Mouse (Mus musculus): ENCODE data around the gene Mypn.

Gene Mypn

DNA sequence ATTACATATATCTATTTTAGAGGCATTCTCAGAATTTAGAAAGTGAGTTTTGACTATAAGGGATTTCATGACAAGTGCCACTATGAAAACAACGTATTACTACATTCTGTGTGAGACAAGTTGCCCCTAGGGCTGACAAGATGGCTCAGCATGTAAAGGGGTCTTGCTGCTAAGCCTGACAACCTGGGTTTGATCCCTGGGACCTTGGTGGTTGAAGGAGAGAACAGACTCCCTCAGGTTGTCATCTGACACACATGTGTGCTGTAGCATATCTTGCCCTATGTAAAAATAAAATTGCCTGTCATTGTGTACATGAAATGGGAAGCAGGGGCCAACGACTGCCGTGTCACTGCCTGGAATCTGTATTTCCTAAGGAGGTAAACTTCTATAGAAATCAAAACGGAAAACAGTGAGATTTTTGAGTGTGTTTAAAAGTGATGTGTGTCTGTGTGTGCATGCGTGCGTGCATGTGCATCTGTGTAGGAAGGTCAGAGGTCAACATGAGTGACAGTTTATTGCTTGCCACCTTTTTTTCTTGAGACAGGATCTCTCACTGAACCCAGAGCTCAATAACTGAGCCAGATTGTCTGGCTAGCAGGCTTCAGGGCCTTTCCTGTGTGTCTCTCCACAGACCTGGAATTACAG is 89.9 kb downstream of the Mypn start:
- no peak for DNase-seq (ENCODE audit: extremely low read depth, low read depth)

DNA sequence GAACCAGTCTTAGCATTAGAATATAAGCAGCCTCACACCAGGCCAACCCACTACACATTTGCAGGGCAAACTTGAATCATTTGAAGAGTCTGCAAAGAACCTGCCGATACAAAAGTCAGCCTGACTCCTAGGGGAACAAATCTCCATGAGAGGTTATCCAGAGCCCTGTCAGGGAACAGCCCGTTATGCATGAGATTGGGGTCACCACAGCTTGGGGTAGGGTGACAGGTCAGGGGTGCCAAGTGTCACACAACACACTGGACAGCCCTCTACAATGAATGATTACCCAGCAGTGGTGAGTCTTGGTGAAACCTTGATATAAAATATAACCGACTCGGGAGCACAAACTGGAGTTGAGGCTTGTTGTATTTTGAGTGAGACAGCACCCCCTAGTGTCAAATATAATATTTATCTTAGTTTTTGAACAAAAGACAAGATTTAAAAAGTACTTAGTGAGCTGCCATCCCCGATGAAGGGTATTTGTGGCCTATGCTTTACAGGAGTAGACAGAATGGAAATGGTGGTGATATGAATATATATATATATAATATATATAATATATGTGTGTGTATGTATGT is 90.6 kb downstream of the Mypn start:
- DNase-seq (ENCODE audit: extremely low read depth, low read depth): peak; percentile 49

DNA sequence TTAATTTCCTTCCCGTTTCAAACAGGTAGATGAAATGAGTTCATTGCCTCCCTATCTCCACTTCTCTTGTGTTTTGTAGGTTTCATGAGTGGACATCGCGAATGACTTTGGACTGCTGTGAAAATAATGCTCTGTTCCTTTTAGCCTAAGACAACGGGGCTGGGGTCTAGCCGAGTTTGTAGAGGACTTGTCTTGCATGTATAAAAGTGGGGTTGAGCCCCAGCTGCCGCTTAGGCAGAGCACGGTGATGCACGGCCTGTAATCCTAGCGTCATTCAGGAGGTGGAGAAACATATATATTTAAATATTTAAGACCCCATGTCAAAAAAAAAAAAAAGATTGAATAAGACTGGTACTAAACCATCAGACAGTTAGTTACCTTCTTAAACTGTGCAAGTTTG is 103.1 kb downstream of the Mypn start:
- no peak for DNase-seq (ENCODE audit: extremely low read depth, low read depth)

DNA sequence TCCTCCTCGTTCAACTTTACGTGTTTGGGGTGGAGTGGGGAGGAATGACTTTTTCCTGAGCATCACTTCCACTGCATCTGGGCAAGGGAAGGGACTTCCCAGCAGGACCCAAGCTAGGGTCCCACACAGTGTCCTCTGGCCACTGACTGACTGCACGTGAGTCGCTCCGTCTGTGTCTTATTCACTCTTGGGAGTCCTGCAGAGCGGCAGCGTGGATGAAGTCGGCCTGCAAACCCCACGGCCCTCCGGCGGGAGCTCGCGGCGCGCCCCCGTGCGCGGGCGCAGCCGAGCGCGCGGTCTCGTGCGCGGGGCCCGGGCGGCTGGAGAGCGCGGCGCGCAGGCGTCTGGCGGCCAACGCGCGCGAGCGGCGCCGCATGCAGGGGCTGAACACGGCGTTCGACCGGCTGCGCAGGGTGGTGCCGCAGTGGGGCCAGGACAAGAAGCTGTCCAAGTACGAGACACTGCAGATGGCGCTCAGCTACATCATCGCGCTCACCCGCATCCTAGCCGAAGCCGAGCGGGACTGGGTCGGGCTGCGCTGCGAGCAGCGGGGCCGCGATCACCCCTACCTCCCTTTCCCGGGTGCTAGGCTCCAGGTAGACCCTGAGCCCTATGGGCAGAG is 103.7 kb downstream of the Mypn start:
- DNase-seq (ENCODE audit: extremely low read depth, low read depth): no peak

GRCm38 (mm10) chr10:63099521-63099920 is 104.2 kb downstream of the Mypn start, which contains the start of gene Atoh7:
Gene Atoh7, plus strand, starts transcription at chr10:63099651.
- no peak for DNase-seq (ENCODE audit: extremely low read depth, low read depth)

- no peak for DNase-seq (ENCODE audit: extremely low read depth, low read depth)
Measured at GRCm38 (mm10) chr10:63098191-63098590, 105.6 kb downstream of the Mypn start.

DNA sequence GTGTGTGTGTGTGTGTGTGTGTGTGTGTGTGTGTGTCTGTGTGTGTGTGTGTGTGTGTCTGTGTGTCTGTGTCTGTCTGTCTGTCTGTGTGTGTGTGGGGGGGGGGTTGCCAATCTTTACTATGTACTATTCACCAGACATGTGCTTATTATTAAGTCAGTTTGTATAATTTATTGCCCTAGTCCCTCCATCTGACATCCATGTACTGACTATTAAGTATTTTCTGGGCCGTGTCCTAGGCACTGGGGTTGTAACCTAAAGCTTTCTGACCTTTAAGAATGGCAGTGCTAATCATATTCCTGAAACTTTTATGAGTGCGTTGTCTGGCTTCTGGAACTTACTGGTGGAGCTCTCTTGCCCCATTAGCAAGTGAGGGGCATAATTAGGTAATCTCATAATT is 107.0 kb downstream of the Mypn start:
- no peak for DNase-seq (ENCODE audit: extremely low read depth, low read depth)

- DNase-seq (ENCODE audit: extremely low read depth, low read depth): no peak
Measured at GRCm38 (mm10) chr10:63092616-63093550, 110.9 kb downstream of the Mypn start.

- no peak for DNase-seq (ENCODE audit: extremely low read depth, low read depth)
Measured at GRCm38 (mm10) chr10:63091915-63092314, 111.8 kb downstream of the Mypn start.

DNA sequence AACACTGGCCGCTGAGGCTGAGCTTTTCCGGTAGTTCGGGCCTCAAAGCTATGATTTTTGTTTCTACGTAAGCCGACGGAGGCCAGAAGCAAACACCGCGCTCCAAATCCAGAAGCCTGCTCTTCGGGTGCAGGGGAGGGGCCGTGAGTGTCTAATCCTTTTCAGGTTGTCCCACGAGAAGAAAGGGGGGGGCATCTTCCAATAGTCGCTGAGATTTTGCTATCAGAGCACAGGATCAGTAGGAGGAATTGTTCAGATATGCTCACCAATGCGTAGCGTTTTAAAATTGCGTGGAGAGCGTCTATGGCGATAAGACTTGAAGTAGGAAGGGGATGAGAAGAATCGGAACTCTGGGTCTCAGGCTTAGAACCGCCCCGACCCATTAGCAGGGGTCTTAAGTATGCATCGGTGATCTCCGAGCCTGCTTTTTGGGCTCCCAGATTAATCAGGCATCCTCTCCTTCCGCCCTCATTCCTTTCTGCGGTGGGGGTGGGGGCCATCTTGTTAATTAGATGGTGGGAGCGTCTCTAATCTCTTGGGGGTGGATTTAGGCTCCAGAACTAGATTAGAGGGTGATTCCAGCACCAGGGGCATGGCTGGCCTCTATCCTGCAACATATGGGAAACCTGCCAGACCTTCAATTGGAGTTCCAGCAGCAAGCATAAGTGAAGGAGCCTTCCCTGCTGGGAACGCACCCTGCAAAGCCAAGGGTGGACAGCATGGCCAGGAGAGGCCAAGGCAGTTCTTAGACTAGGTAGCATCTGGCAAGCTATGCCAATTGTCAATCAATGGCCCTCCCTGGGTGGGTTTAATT is 113.8 kb downstream of the Mypn start:
- DNase-seq (ENCODE audit: extremely low read depth, low read depth): no peak

DNA sequence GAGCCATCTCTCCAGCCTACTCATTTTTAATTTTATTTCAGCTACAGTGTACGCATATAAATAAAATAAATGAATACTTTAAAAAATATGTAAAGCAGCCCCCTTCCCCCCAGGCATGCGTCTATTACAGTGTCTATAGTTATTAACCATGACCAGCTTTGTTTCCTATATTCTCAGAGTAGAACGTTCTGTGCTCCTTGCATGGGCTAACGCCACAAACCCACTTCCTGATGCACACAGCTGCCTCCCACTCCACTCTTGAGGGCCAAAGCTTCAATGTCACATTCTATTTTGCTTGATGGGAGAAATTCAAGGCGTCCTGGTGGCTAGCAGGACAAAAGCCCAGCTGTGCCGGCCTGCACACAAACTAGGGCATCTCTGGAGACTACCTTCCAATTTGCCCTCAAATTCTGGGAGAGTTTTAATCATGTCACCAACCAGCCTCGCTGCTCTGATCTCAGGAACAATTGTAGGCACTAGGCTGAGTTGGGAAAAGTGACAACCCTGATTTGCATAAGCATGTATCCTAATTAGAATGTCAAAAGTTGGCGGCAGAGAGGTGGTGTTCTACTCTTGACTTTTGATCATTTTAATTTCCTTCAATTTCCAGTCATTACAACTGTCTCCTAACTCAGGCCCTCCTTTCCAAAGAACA is 114.5 kb downstream of the Mypn start:
- no peak for DNase-seq (ENCODE audit: extremely low read depth, low read depth)

- DNase-seq (ENCODE audit: extremely low read depth, low read depth): no peak
Measured at GRCm38 (mm10) chr10:63086304-63086703, 117.4 kb downstream of the Mypn start.

DNA sequence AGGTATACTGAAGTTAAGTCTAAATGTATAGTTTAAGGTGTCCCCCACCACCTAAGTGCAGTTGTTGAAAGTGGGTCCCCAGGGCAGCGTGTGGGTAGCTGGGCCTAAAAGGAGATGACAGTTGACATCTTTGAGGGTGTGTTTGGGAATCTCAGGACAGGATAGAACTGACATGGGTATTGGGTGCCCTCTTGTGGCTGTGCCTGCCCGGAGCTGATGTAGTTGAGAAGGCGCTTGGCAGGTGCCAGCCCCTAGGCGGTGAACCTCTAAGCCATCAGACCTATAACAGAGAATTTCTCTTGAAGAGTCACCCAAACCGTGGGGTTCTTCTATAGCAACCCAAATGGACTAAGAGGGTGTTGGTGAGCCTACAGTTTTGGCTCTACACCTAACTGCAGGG is 137.8 kb downstream of the Mypn start:
- DNase-seq (ENCODE audit: extremely low read depth, low read depth): peak; percentile 23

Measured in MEL-GATA-1-ER (cell line).